ENCODE assay signal across 18 mouse cellular contexts in genomic region chr11:51063841-51064240, GRCm38 (mm10). TPM values are rescaled to one million over a fixed set of nuclear protein-coding genes. Genes with fewer than 3 reads are reported as not detected.
"Had no signal": no experiment of that assay in that cellular context is flagged by ENCODE, and none has a peak within 500 bp of the region (broad histone marks: within the 10 kb centered on the region; RNA-seq: fewer than 3 reads in every experiment).

No protein-coding gene starts in this region.

- DNase-seq: kidney, adult 18-20 months; liver; liver, embryonic 13.5 days; liver, postnatal 0 days; lung, postnatal 14 days; retina, postnatal 1 day; thymus, adult 18-20 months; thymus, postnatal 14 days had no signal

- H3K27ac ChIP-seq: intestine, embryonic 15.5 days; limb, embryonic 12.5 days; liver, embryonic 13.5 days; lung, embryonic 15.5 days; macrophage; midbrain, embryonic 15.5 days; neural tube, embryonic 12.5 days; stomach, postnatal 0 days had no signal

- H3K4me3 ChIP-seq: intestine, embryonic 15.5 days; limb, embryonic 12.5 days; liver, embryonic 13.5 days; lung, embryonic 15.5 days; megakaryocyte, embryonic 14.5 days; midbrain, embryonic 15.5 days; neural tube, embryonic 12.5 days had no signal

RNA-seq across cellular contexts. Expression of gene Olfr1375, which starts 15.9 kb away (rescaled TPM):
- polyA plus RNA-seq: intestine, embryonic 15.5 days; kidney, embryonic 14.5 days; limb, embryonic 12.5 days; liver, embryonic 13.5 days; liver, postnatal 0 days; lung, embryonic 15.5 days; macrophage; midbrain, embryonic 11.5 days; midbrain, embryonic 15.5 days; neural tube, embryonic 12.5 days; stomach, postnatal 0 days had no signal

RNA-seq across cellular contexts. Expression of gene Olfr54, which starts 49.8 kb away (rescaled TPM):
- polyA plus RNA-seq: intestine, embryonic 15.5 days; kidney, embryonic 14.5 days; limb, embryonic 12.5 days; liver, embryonic 13.5 days; liver, postnatal 0 days; lung, embryonic 15.5 days; macrophage; midbrain, embryonic 11.5 days; midbrain, embryonic 15.5 days; neural tube, embryonic 12.5 days; stomach, postnatal 0 days had no signal
